In genomic region chr13:41392191-41392590, GRCm38 (mm10) we compare ENCODE assay signal across 28 mouse cellular contexts.
DNase-seq lines count a peak whose midpoint lies in the region; ATAC-seq and TF ChIP-seq lines count a peak whose summit lies in the region.
"Had no signal": no experiment of that assay in that cellular context is flagged by ENCODE, and none has a peak within 500 bp of the region (broad histone marks: within the 10 kb centered on the region; RNA-seq: fewer than 3 reads in every experiment).

No protein-coding gene starts in this region.

- WGBS in heart, embryonic 10.5 days = 79% methylated on average over 2 of the region's 2 CpGs
- WGBS in lung, postnatal 0 days = 62% methylated on average over 2 of the region's 2 CpGs
- 92% methylated on average over 2 of the region's 2 CpGs for WGBS in lung, adult 2 months

- H3K27ac ChIP-seq in heart, embryonic 10.5 days = no peak overlapping the region
- no peak overlapping the region for H3K27ac ChIP-seq in lung, postnatal 0 days (ENCODE audit: low read length)
- H3K27ac ChIP-seq: embryonic facial prominence, embryonic 10.5 days; embryonic facial prominence, embryonic 15.5 days; hindbrain, embryonic 13.5 days; layer of hippocampus, adult 2 months; left cerebral cortex, adult 2 months; limb, embryonic 13.5 days; midbrain, embryonic 13.5 days had no signal

- H3K4me1 ChIP-seq in heart, embryonic 10.5 days = no peaks in the 10 kb centered on the region
- H3K4me1 ChIP-seq in lung, postnatal 0 days (ENCODE audit: insufficient read depth, low read depth, low read length) = no peaks in the 10 kb centered on the region
- H3K4me1 ChIP-seq in lung, adult 2 months (ENCODE audit: control insufficient read depth, insufficient read depth, low read length) = no peaks in the 10 kb centered on the region; the same call in 1 of the 2 replicates
- H3K4me1 ChIP-seq: embryonic facial prominence, embryonic 10.5 days; embryonic facial prominence, embryonic 15.5 days; heart, embryonic 12.5 days; hindbrain, embryonic 13.5 days; limb, embryonic 13.5 days; midbrain, embryonic 13.5 days had no signal

- ATAC-seq in lung, postnatal 0 days = peak; percentile 70
- ATAC-seq: activated CD4-positive, CD25-positive, alpha-beta regulatory T cell, adult 4 months; forebrain, embryonic 14.5 days; midbrain, embryonic 13.5 days had no signal

- no peak for TF ChIP-seq POLR2A in lung, adult 2 months (IDR thresholded peaks at IDR 0.05; ENCODE audit: borderline replicate concordance, extremely low read depth, low read depth, low read length)

- no peak overlapping the region for H3K4me3 ChIP-seq in heart, embryonic 10.5 days
- no peak overlapping the region for H3K4me3 ChIP-seq in lung, postnatal 0 days (ENCODE audit: low read depth, low read length)
- H3K4me3 ChIP-seq in lung, adult 2 months (replicated peaks; ENCODE audit: extremely low read depth, low read depth, low read length) = no peak overlapping the region
- H3K4me3 ChIP-seq: embryonic facial prominence, embryonic 10.5 days; embryonic facial prominence, embryonic 15.5 days; heart, embryonic 12.5 days; hindbrain, embryonic 13.5 days; layer of hippocampus, adult 2 months; left cerebral cortex, adult 2 months; limb, embryonic 13.5 days; midbrain, embryonic 13.5 days had no signal

- TF ChIP-seq CTCF in lung, postnatal 0 days (IDR thresholded peaks at IDR 0.05) = no peak
- no peak for TF ChIP-seq CTCF in lung, adult 2 months (IDR thresholded peaks at IDR 0.05; ENCODE audit: insufficient read depth, low read length)

- H3K9ac ChIP-seq in lung, postnatal 0 days (replicated peaks; ENCODE audit: low read depth) = no peak overlapping the region
- H3K9ac ChIP-seq: embryonic facial prominence, embryonic 15.5 days; heart, embryonic 12.5 days; hindbrain, embryonic 13.5 days; limb, embryonic 13.5 days; midbrain, embryonic 13.5 days had no signal

- peak; percentile 46 for DNase-seq in heart, adult 11 months
- DNase-seq in heart, embryonic 10.5 days (ENCODE audit: low spot score) = no peak
- DNase-seq in lung, postnatal 0 days (ENCODE audit: low spot score) = peak; percentile 81
- no peak for DNase-seq in lung, adult 2 months
- DNase-seq in fat pad, adult 2 months (ENCODE audit: extremely low read depth, low read depth, low spot score) = peak; percentile 94
- peak; percentile 17 to 46 for DNase-seq in lung, postnatal 4 days
- DNase-seq in kidney, adult 8-10 months = no peak
- DNase-seq: cerebellum, adult 8-10 months; cerebellum, postnatal 25 days; gastrocnemius, postnatal 14 days; heart, adult 18-20 months; heart, postnatal 4 days; kidney, adult 11 months; kidney, postnatal 36 days; retina, postnatal 1 day; right cerebral cortex, postnatal 14 days; thymus, postnatal 4 days had no signal

- TF ChIP-seq EP300 in lung, postnatal 0 days (IDR thresholded peaks at IDR 0.05) = peak; percentile 23; the same call in 1 of the 2 replicates

- H3K27me3 ChIP-seq in heart, embryonic 10.5 days (ENCODE audit: insufficient read depth, poor library complexity, severe bottlenecking) = no peaks in the 10 kb centered on the region
- H3K27me3 ChIP-seq in lung, postnatal 0 days (replicated peaks; ENCODE audit: insufficient read depth, low read length) = no peaks in the 10 kb centered on the region
- H3K27me3 ChIP-seq: embryonic facial prominence, embryonic 15.5 days; heart, embryonic 12.5 days; hindbrain, embryonic 13.5 days; limb, embryonic 13.5 days; midbrain, embryonic 13.5 days had no signal

- no peak overlapping the region for H3K4me2 ChIP-seq in lung, postnatal 0 days (replicated peaks; ENCODE audit: low read depth, low read length)
- H3K4me2 ChIP-seq: embryonic facial prominence, embryonic 15.5 days; heart, embryonic 12.5 days; hindbrain, embryonic 13.5 days; limb, embryonic 13.5 days; liver, embryonic 11.5 days; midbrain, embryonic 13.5 days had no signal

- H3K9me3 ChIP-seq in heart, embryonic 10.5 days = no peaks in the 10 kb centered on the region
- no peaks in the 10 kb centered on the region for H3K9me3 ChIP-seq in lung, postnatal 0 days (ENCODE audit: low read length)
- H3K9me3 ChIP-seq: embryonic facial prominence, embryonic 10.5 days; embryonic facial prominence, embryonic 15.5 days; heart, embryonic 12.5 days; hindbrain, embryonic 13.5 days; limb, embryonic 13.5 days; midbrain, embryonic 13.5 days had no signal

- no peaks in the 10 kb centered on the region for H3K36me3 ChIP-seq in heart, embryonic 10.5 days
- H3K36me3 ChIP-seq in lung, postnatal 0 days (ENCODE audit: insufficient read depth, low read length) = no peaks in the 10 kb centered on the region
- H3K36me3 ChIP-seq: embryonic facial prominence, embryonic 10.5 days; embryonic facial prominence, embryonic 15.5 days; heart, embryonic 12.5 days; hindbrain, embryonic 13.5 days; limb, embryonic 13.5 days; midbrain, embryonic 13.5 days had no signal

Comparison
In these comparisons a context has a peak if more than half of its experiments do, and no peak if none do; other contexts are left out.
1. DNase-seq: peak in heart, adult 11 months (single experiment), lung, postnatal 0 days (single experiment), fat pad, adult 2 months (single experiment) and lung, postnatal 4 days (2 of 2); none in heart, embryonic 10.5 days (single experiment), lung, adult 2 months (single experiment) and kidney, adult 8-10 months (0 of 2).